Mouse (Mus musculus) MEL (cell line): ENCODE measurements at regions not wholly inside any gene's neighbourhood (a gene's known extent, or its start where the extent isn't known, plus 50 kb on each side); places are given as distances from the start of the nearest gene placed in this dataset.

Source experiments
- DNase-seq: peaks from one replicate; pipeline ENCODE4 v3.0.0; 2011; ENCODE audit warnings: low read depth, low spot score
- H3K27ac ChIP-seq: 2 replicates; pipeline ENCODE4 v1.5.1; 2012; ENCODE audit warnings: low read depth, mild to moderate bottlenecking, control low read depth, low read length, moderate library complexity; ENCODE audit not compliant: control insufficient read depth
- H3K27me3 ChIP-seq, 2 experiments: fragments of 150-350 bp in 1 of 2; sonication (generic) in 1 of 2; 2 replicates each; pipeline ENCODE4 v1.6.1; 2012; ENCODE audit warnings: low read length in 2 of 2, mild to moderate bottlenecking in 2 of 2, improper control_type of control experiment in 1 of 2, moderate library complexity in 1 of 2; ENCODE audit not compliant: insufficient read depth in 2 of 2, control insufficient read depth in 1 of 2
- H3K36me3 ChIP-seq, 2 experiments: 2 replicates each; pipeline ENCODE4 v1.6.1; 2012 to 2014; ENCODE audit warnings: low read length in 2 of 2, improper control_type of control experiment in 1 of 2, inconsistent platforms in 1 of 2, mild to moderate bottlenecking in 1 of 2; ENCODE audit not compliant: insufficient read depth in 2 of 2, control insufficient read depth in 1 of 2
- H3K4me1 ChIP-seq, 2 experiments: fragments of 150-350 bp in 1 of 2; sonication (generic) in 1 of 2; 2 replicates each; pipeline ENCODE4 v1.6.1; 2012; ENCODE audit warnings: low read length in 2 of 2, improper control_type of control experiment in 1 of 2, mild to moderate bottlenecking in 1 of 2; ENCODE audit not compliant: insufficient read depth in 2 of 2, control insufficient read depth in 1 of 2
- H3K4me3 ChIP-seq, 2 experiments: fragments of 150-350 bp in 1 of 2; sonication (generic) in 1 of 2; 2 replicates each; pipeline ENCODE4 v1.5.1; 2012; ENCODE audit warnings: low read depth in 2 of 2, low read length in 2 of 2, mild to moderate bottlenecking in 2 of 2, moderate library complexity in 2 of 2, control low read depth in 1 of 2, improper control_type of control experiment in 1 of 2; ENCODE audit not compliant: control insufficient read depth in 1 of 2, insufficient read depth in 1 of 2
- H3K79me2 ChIP-seq: 2 replicates; pipeline ENCODE4 v1.6.1; 2012; ENCODE audit warnings: mild to moderate bottlenecking, low read length, moderate library complexity; ENCODE audit not compliant: control insufficient read depth, poor library complexity, insufficient read depth
- H3K9ac ChIP-seq: 2 replicates; pipeline ENCODE4 v1.6.1; 2012; ENCODE audit warnings: low read depth, mild to moderate bottlenecking, control low read depth, low read length, moderate library complexity; ENCODE audit not compliant: control insufficient read depth, poor library complexity, severe bottlenecking
- H3K9me3 ChIP-seq: fragments of 150-350 bp; sonication (generic); replicated peaks from 2 replicates; pipeline ENCODE4 v1.6.1; 2012; ENCODE audit warnings: mild to moderate bottlenecking, low read length, improper control_type of control experiment, moderate library complexity; ENCODE audit not compliant: insufficient read depth
- BHLHE40 ChIP-seq: IDR thresholded peaks from 2 replicates; pipeline ENCODE4 v1.6.1; 2012; ENCODE audit warnings: low read depth, mild to moderate bottlenecking, inconsistent platforms, low read length, improper control_type of control experiment, borderline replicate concordance
- E2F4 ChIP-seq: IDR thresholded peaks from 2 replicates; pipeline ENCODE4 v1.6.1; 2011; ENCODE audit warnings: low read depth, low read length, improper control_type of control experiment, borderline replicate concordance
- EP300 ChIP-seq, 2 experiments: IDR thresholded peaks; 2 replicates each; pipeline ENCODE4 v1.6.1; 2011; ENCODE audit warnings: improper control_type of control experiment in 2 of 2, low read length in 2 of 2, low read depth in 1 of 2, mild to moderate bottlenecking in 1 of 2
- GATA1 ChIP-seq: IDR thresholded peaks from 2 replicates; pipeline ENCODE4 v1.6.1; 2011; ENCODE audit warnings: low read depth, low read length, improper control_type of control experiment
- HCFC1 ChIP-seq: IDR thresholded peaks from 2 replicates; pipeline ENCODE4 v1.6.1; 2012; ENCODE audit warnings: low read depth, mild to moderate bottlenecking, inconsistent platforms, low read length, improper control_type of control experiment, moderate library complexity
- JUND ChIP-seq: IDR thresholded peaks from 2 replicates; pipeline ENCODE4 v1.6.1; 2011; ENCODE audit warnings: low read depth, mild to moderate bottlenecking, improper control_type of control experiment, low read length
- MAFK ChIP-seq: IDR thresholded peaks from 2 replicates; pipeline ENCODE4 v1.6.1; 2011; ENCODE audit warnings: low read depth, mild to moderate bottlenecking, low read length, improper control_type of control experiment, borderline replicate concordance
- MAX ChIP-seq: IDR thresholded peaks from 2 replicates; pipeline ENCODE4 v1.6.1; 2011; ENCODE audit warnings: low read length, improper control_type of control experiment
- MAZ ChIP-seq: IDR thresholded peaks from 2 replicates; pipeline ENCODE4 v1.6.1; 2012; ENCODE audit warnings: low read depth, mild to moderate bottlenecking, inconsistent platforms, low read length, improper control_type of control experiment
- MEF2A ChIP-seq: IDR thresholded peaks from 2 replicates; pipeline ENCODE4 v1.6.1; 2014; ENCODE audit warnings: low read depth, mild to moderate bottlenecking, inconsistent platforms, low read length, improper control_type of control experiment; ENCODE audit not compliant: poor library complexity, insufficient replicate concordance, severe bottlenecking; ENCODE audit errors: extremely low read depth
- MXI1 ChIP-seq: IDR thresholded peaks from 2 replicates; pipeline ENCODE4 v1.6.1; 2011; ENCODE audit warnings: mild to moderate bottlenecking, low read depth, low read length, improper control_type of control experiment
- MYB ChIP-seq: IDR thresholded peaks from 2 replicates; pipeline ENCODE4 v1.6.1; 2011; ENCODE audit warnings: mild to moderate bottlenecking, low read depth, low read length, improper control_type of control experiment
- NELFE ChIP-seq: IDR thresholded peaks from 2 replicates; pipeline ENCODE4 v1.6.1; 2011; ENCODE audit warnings: low read depth, low read length, improper control_type of control experiment
- NRF1 ChIP-seq: IDR thresholded peaks from 2 replicates; pipeline ENCODE4 v1.6.1; 2014; ENCODE audit warnings: low read depth, mild to moderate bottlenecking, inconsistent platforms, low read length, improper control_type of control experiment, moderate library complexity; ENCODE audit not compliant: poor library complexity, insufficient read depth, severe bottlenecking
- POLR2AphosphoS5 ChIP-seq: IDR thresholded peaks from 2 replicates; pipeline ENCODE4 v1.6.1; 2012; ENCODE audit warnings: low read depth, borderline replicate concordance, mild to moderate bottlenecking, inconsistent platforms, low read length, moderate library complexity, mixed read lengths
- RAD21 ChIP-seq: IDR thresholded peaks from 2 replicates; pipeline ENCODE4 v1.6.1; 2011; ENCODE audit warnings: mild to moderate bottlenecking, low read depth, low read length, improper control_type of control experiment
- RCOR1 ChIP-seq: IDR thresholded peaks from 2 replicates; pipeline ENCODE4 v1.6.1; 2012; ENCODE audit warnings: low read depth, mild to moderate bottlenecking, inconsistent platforms, low read length, improper control_type of control experiment
- SIN3A ChIP-seq: IDR thresholded peaks from 2 replicates; pipeline ENCODE4 v1.6.1; 2012; ENCODE audit warnings: low read length, improper control_type of control experiment, inconsistent platforms
- TBP ChIP-seq: IDR thresholded peaks from 2 replicates; pipeline ENCODE4 v1.8.0; 2011; ENCODE audit warnings: low read depth, low read length, improper control_type of control experiment
- TCF12 ChIP-seq: IDR thresholded peaks from 2 replicates; pipeline ENCODE4 v1.6.1; 2014; ENCODE audit warnings: low read depth, mild to moderate bottlenecking, inconsistent platforms, low read length, improper control_type of control experiment, moderate library complexity
- UBTF ChIP-seq: IDR thresholded peaks from 2 replicates; pipeline ENCODE4 v1.6.1; 2012; ENCODE audit warnings: low read depth, mild to moderate bottlenecking, inconsistent platforms, low read length, improper control_type of control experiment, moderate library complexity, borderline replicate concordance; ENCODE audit not compliant: insufficient read depth
- USF1 ChIP-seq: IDR thresholded peaks from 2 replicates; pipeline ENCODE4 v1.6.1; 2014; ENCODE audit warnings: low read depth, mild to moderate bottlenecking, inconsistent platforms, low read length, improper control_type of control experiment, moderate library complexity
- USF2 ChIP-seq, 2 experiments: IDR thresholded peaks; 2 replicates each; pipeline ENCODE4 v1.6.1; 2011 to 2012; ENCODE audit warnings: improper control_type of control experiment in 2 of 2, low read length in 2 of 2, borderline replicate concordance in 1 of 2, inconsistent platforms in 1 of 2, low read depth in 1 of 2, mild to moderate bottlenecking in 1 of 2; ENCODE audit not compliant: insufficient read depth in 1 of 2
- ZC3H11A ChIP-seq: IDR thresholded peaks from 2 replicates; pipeline ENCODE4 v1.6.1; 2012; ENCODE audit warnings: low read depth, mild to moderate bottlenecking, inconsistent platforms, low read length, improper control_type of control experiment
- ZKSCAN1 ChIP-seq: IDR thresholded peaks from 2 replicates; pipeline ENCODE4 v1.6.1; 2012; ENCODE audit warnings: low read depth, mild to moderate bottlenecking, inconsistent platforms, low read length, improper control_type of control experiment, moderate library complexity
- ZNF384 ChIP-seq: IDR thresholded peaks from 2 replicates; pipeline ENCODE4 v1.6.1; 2012; ENCODE audit warnings: low read depth, mild to moderate bottlenecking, inconsistent platforms, low read length, improper control_type of control experiment

GRCm38 (mm10) chr9:62202331-62202730 lies 79.7 kb downstream of the Spesp1 start:
- Histone ChIP-seq H3K9ac (no peak overlapping the region), H3K27ac (no peak overlapping the region), H3K27me3 (peaks cover 6 to 8% of the 10 kb centered on the region in 2 experiments; a peak in 3 of 4 replicates), H3K4me3 (no peak overlapping the region), H3K9me3 (no peaks in the 10 kb centered on the region), H3K4me1 (no peaks in the 10 kb centered on the region), H3K79me2 (no peaks in the 10 kb centered on the region), H3K36me3 (no peaks in the 10 kb centered on the region)
- no peak for DNase-seq
- no peak for TF ChIP-seq MAX
- TF ChIP-seq ZNF384, result no peak
- TF ChIP-seq MAZ, result no peak
- no peak for TF ChIP-seq UBTF
- TF ChIP-seq MEF2A, result no peak
- no peak for TF ChIP-seq SIN3A
- TF ChIP-seq TCF12, result no peak
- TF ChIP-seq MXI1, result no peak
- no peak for TF ChIP-seq MYB
- no peak for TF ChIP-seq TBP
- TF ChIP-seq ZC3H11A, result no peak
- no peak for TF ChIP-seq E2F4
- no peak for TF ChIP-seq NELFE
- TF ChIP-seq JUND, result no peak
- no peak for TF ChIP-seq HCFC1
- no peak for TF ChIP-seq RCOR1
- TF ChIP-seq GATA1, result no peak
- TF ChIP-seq RAD21, result no peak
- no peak for TF ChIP-seq EP300 (IDR thresholded peaks at IDR 0.05; ENCODE audit: low read depth in 1 of 2, low read length in 2 of 2)
- TF ChIP-seq USF1, result no peak

DNA sequence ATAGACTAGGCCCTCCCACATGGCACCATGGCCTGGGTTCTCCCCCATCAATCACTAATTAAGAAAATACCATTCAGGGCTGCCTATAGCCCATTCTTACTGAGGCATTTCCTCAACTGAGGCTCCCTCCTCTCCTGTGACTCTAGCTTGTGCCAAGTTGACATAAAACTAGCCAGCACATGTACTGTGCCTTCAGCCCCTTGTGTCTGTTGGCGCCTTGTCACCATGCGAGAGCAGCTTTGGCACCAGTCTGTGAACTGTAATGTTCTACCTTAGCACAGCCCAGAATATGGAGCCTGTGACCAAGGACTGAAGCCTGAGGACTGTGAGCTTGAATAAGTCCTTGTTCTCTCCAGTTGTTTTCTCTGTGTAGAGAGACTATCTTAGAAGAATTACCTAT lies 75.0 kb upstream of the Glce start:
- Histone ChIP-seq H3K9ac (no peak overlapping the region), H3K27ac (no peak overlapping the region), H3K79me2 (no peaks in the 10 kb centered on the region), H3K27me3 (peaks cover 0 to 4% of the 10 kb centered on the region in 2 experiments; a peak in 3 of 4 replicates), H3K4me3 (no peak overlapping the region), H3K9me3 (no peaks in the 10 kb centered on the region), H3K36me3 (no peaks in the 10 kb centered on the region), H3K4me1 (no peaks in the 10 kb centered on the region)
- no peak for TF ChIP-seq ZKSCAN1
- no peak for TF ChIP-seq MXI1
- TF ChIP-seq MAFK, result no peak
- no peak for TF ChIP-seq USF2 (IDR thresholded peaks at IDR 0.05; ENCODE audit: borderline replicate concordance in 1 of 2, insufficient read depth in 1 of 2, low read depth in 1 of 2, low read length in 2 of 2)
- no peak for TF ChIP-seq TCF12
- TF ChIP-seq GATA1, result no peak
- TF ChIP-seq POLR2AphosphoS5, result no peak
- TF ChIP-seq BHLHE40, result no peak
- no peak for TF ChIP-seq MYB
- TF ChIP-seq NRF1, result no peak
- no peak for TF ChIP-seq RCOR1
- TF ChIP-seq JUND, result no peak
- TF ChIP-seq E2F4, result no peak
- no peak for TF ChIP-seq HCFC1
- no peak for DNase-seq
